Mouse (Mus musculus) layer of hippocampus, adult 2 months (tissue): Measurements from ENCODE around the gene Frat2. TPM values are rescaled to one million over a fixed set of nuclear protein-coding genes. Genes with fewer than 3 reads are reported as not detected.
A peak's percentile ranks its signal among the peaks of the same experiment; 100 is the strongest.
"Not testable (repeated sequence)": the region's sequence is repeated elsewhere in the genome, so short reads cannot be mapped to it uniquely, and the experiment has no call there.

Experiments used
- DNase-seq, 2 experiments: peaks; one replicate each; pipeline ENCODE4 v3.0.0; 2022; ENCODE audit warnings: low spot score in 2 of 2
- H3K27ac ChIP-seq: fragments of 200-600 bp; 2 replicates; pipeline ENCODE4 v1.8.1; 2022
- H3K4me3 ChIP-seq: fragments of 200-600 bp; 2 replicates; pipeline ENCODE4 v1.8.1; 2022; ENCODE audit warnings: mild to moderate bottlenecking
- CTCF ChIP-seq: fragments of 200-600 bp; conservative IDR thresholded peaks from 2 replicates; pipeline ENCODE4 v1.8.1; 2022; ENCODE audit warnings: antibody characterized with exemption, mild to moderate bottlenecking, moderate library complexity
- long read RNA-seq, 2 experiments: library from polyadenylated mRNA; stranded (forward); transcript quantifications; one replicate each; pipeline ENCODE4 v2.0.0; 2021; ENCODE audit warnings: borderline mapping rate in 2 of 2
- total RNA-seq, 2 experiments: library from RNA; stranded (reverse); gene quantifications; 2 replicates each; pipeline ENCODE4 v1.2.3; 2021

The Frat2 gene
- total RNA-seq, result 10 to 100 TPM; 10.7 to 11.7 TPM
- long read RNA-seq, experiment 1, transcript Frat2-201 (1 exons, 2,161 nt), result major isoform, 8 of 8 reads
- long read RNA-seq, experiment 1, partial matches to known transcripts, result 0 of 8 reads
- long read RNA-seq, experiment 1, other reads (novel, unspliced or antisense), result 0 of 8 reads
- long read RNA-seq, experiment 2, transcript Frat2-201 (1 exons, 2,161 nt), result major isoform, 6 of 6 reads
- long read RNA-seq, experiment 2, partial matches to known transcripts, result 0 of 6 reads
- long read RNA-seq, experiment 2, other reads (novel, unspliced or antisense), result 0 of 6 reads

DNA sequence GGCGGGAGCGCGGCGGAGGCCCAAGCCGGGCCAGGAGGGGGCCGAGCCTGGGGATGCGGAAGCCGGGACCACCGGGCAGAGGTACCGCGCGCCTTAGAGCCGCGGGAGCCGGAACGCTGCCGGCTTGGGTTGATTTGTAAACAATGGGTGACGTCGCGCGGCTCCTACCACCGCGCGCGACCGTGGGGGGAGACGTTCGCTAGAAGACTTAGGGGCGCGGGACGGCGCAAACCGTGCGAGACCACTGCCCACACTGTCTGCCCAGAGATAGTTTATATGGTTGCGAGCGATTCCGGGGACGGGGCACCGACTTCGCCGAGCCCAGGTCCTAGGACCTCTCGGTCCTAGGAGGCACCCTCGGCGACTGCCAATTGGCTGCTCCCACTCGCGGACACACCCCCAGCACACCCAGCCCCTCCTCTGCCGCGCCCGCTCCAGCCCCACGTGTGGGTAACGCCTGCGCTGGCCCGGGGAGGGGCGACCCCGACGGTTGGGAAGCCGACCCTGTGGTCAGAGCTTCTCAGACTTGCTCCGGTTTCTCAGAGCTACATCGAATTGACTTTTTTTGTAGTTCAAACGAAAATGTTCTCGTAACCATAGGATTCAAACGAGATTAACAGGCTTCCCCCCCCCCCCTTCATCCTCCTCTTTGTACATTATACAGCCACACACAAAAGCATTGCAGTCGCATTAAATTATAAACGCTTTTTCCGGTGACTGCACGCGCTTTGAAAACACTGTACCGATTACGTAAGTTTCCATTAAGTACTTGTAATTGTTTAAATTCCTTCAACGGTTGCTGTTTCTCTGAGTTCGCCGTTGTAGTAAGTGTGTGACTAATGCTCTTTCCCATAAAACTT, at the start of gene Frat2:
Frat2 (minus strand) TSS at position 141 of the 860 bp plus-strand sequence.
- peak within 1 kb of the TSS; percentile 98 for H3K27ac ChIP-seq
- peak; percentile 81 to 84 for DNase-seq
- H3K4me3 ChIP-seq, result peak within 1 kb of the TSS; percentile 64
- TF ChIP-seq CTCF, result no peak

DNA sequence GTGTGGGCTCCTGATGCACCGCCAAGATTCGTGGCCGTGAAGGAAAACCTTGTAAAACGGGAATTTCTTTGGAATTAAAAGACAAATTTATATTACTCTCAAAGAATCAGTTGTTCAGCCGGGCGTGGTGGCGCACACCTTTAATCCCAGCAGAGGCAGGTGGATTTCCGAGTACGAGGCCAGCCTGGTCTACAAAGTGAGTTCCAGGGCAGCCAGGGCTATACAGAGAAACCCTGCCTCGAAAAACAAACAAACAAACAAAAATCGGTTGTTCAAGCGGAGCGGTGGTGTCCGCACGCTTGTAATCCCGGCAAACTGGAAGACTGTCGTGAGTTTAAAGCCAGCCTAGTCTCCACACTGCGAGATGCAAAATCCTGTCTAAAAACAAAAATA, 48.4 kb upstream of the Frat2 start:
- TF ChIP-seq CTCF, result no peak
- DNase-seq, result no peak
- Histone ChIP-seq H3K4me3 (peak overlapping the region; percentile 94), H3K27ac (peak overlapping the region; percentile 60)

DNA sequence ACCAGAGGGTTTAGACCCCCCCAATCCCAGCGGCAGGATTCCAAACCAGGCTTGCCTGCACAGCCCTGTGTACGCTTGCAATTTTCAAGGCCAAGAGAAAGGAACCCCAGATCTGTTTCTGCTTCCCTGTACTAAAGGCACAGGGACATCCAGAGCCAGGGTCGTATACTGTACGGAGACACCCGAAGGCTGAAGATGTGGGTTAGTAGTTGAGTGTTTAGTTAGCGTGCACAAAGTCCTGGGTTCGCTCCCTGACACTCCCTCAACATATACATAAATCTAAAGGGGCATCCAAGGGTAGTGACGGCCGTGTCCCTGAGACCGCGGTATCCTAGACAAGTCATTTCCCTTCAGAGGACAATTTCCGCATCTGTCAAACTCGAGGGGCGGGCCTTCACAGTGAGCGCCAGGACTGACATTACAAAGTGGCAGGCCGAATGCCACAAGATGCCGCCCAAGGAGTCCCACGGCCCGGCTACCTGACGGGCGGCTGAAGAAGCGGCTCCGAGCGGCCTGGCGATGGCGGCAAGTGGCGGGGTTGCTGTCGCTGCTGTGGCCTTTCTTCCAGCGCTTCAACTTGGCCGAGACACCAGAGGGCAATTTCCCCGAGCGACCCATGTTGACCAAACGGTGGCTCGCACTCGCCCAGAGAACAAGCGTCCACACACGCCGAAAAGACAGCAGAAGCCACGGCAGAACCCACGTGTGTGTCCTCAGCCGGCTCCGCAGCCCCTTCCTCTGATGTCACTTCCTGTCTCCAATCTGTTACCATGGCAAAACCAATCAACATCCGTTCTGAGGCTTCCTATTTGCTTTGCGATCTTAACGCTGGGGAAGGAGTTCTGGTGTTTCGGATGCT, 47.8 kb upstream of the Frat2 start, which contains the start of gene Rrp12:
Rrp12 (minus strand) TSS at position 714 of the 859 bp plus-strand sequence.
- Histone ChIP-seq H3K4me3 (peak within 1 kb of the TSS; percentile 94), H3K27ac (peak within 1 kb of the TSS; percentile 60)
- TF ChIP-seq CTCF, result no peak
- peak; percentile 88 to 91 for DNase-seq

DNA sequence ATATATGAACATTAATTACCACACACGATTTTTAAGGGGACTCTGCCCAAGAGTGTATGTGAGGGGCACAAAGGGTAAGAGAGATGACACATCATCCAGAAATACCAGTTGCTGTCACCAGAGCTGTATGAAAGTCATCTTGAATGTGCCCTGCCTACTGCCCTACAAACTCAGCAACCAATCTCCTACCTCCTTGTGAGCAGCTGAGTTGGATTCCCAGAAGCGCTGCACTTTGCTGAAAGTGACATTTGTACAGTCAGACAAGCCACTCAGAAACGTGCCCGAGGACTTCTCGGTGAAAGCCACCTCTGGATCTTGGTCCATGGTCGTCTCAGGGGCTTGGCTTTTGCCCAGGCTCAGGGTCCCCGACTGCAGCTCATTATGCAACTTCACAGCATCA, 47.0 kb upstream of the Frat2 start:
- no peak overlapping the region for H3K27ac ChIP-seq
- TF ChIP-seq CTCF, result no peak
- no peak for DNase-seq
- peak overlapping the region; percentile 94 for H3K4me3 ChIP-seq

DNA sequence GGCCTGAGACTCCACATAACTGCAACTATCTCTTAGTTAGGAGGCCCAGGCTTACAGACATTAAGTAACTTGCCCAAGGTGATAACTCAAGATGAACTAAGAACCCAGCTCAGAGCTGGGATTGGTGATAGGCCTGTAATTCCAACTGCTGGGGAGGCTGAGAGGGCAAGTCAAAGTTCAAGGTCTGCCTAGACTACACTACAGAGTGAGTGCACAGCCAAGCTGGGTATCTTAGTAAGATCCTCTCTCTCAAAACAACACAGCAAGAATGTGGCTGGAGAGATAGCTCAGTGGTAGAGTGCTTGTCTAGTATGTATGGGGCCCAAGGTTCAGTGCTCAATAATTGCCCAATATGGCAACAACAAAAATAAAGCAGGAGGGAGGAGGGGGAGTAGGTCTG, 40.3 kb upstream of the Frat2 start:
- Histone ChIP-seq H3K4me3 (no peak overlapping the region), H3K27ac (no peak overlapping the region)
- no peak for TF ChIP-seq CTCF
- DNase-seq, result no peak

DNA sequence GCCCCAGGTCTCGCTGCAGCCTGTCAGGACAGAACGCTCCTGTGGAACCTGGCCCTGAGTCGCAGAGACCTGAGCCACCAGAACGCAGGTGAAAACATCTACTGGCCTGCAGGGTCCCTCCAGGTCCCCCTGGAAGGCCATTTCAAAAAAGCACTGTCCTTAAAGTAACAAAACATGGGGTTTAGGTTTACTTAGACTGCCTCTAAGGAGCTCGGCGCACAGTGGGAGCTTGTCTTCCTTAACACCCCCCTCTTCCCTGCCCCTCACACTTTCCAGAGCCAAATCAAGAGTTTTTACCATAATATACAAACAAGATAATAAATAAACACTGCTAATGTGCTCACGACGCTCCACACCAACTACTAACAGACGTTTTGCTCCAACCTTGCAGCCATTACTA, 36.0 kb upstream of the Frat2 start:
- no peak for TF ChIP-seq CTCF
- DNase-seq, result no peak
- Histone ChIP-seq H3K27ac (no peak overlapping the region), H3K4me3 (no peak overlapping the region)

DNA sequence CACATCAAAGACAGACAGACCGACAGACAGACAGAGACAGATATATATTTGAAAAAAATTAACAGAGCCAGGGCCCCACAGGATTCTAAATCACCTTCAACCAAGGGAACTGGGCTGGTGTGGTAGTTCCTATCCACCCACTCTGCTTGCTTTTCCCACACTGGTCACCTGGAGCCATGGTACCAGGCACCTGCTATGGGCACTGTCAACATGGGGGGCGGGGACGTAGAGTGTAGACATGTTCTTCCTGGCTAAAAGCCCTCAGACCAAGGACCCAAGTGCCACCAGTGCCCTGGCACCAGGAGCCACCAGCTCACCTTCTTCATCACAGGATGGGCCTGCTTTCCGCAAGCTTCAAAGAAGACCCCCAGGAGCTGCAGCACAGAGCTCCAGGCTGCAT, 33.9 kb upstream of the Frat2 start:
- no peak for TF ChIP-seq CTCF
- Histone ChIP-seq H3K27ac (no peak overlapping the region), H3K4me3 (no peak overlapping the region)
- no peak for DNase-seq

DNA sequence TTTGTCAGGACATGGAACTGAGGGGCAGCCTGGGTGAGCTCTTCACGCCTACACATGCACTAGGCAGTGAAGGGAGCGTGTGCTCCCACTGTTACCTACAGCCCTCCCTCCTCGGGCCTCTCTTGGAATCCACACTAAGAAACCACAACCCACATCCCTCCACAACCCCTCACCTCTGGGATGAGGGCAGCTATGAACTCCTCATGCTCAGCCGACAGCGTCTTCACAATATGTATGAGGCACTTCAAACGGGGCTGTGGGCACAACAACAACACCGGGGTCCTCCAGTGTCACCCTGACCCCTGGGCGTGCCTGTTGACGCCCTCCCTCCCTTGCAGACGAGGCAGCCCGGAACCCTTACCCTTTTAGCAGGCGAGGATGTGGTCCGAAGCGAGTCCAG, 26.4 kb upstream of the Frat2 start:
- Histone ChIP-seq H3K27ac (no peak overlapping the region), H3K4me3 (no peak overlapping the region)
- DNase-seq, result no peak
- TF ChIP-seq CTCF, result no peak

DNA sequence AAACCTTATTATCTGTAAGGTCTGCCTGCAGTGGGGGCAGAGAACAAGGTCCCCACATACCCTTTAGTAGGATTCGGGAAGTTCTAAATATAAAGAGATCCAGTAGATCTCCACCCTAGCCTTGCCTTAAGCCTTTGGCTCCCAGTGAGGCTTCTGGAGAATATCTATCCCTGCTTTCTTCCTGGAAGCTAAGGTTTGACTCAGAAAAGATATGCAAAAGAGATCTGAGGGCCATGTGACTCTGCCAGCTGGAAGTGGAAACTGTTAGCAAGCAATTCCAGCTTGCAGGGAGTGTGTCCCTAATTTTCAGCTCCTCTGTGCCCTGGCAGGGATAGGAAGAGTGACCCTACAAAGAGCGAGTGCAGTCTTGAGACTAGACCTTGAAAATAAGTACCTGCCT, 24.4 kb upstream of the Frat2 start:
- no peak overlapping the region for H3K4me3 ChIP-seq
- TF ChIP-seq CTCF, result no peak
- H3K27ac ChIP-seq, result peak overlapping the region; percentile 71
- peak in 1 of 2 experiments; percentile 19 for DNase-seq

DNA sequence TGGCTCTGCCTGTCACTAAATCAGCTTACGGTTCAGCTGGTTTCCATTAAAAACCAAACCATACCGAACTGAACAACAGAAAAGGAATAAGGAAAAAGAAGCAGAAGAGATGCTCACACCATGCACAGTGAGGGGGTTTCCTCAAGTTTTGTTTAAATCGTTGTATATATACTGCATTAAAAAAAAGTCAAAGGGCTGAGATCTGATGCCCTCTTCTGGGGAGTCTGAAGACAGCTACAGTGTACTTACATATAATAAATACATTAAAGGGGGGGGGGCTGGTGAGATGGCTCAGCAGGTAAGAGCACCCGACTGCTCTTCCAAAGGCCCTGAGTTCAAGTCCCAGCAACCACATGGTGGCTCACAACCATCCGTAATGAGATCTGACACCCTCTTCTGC, 22.0 kb upstream of the Frat2 start:
- peak overlapping the region; percentile 43 for H3K27ac ChIP-seq
- not testable (repeated sequence) for H3K4me3 ChIP-seq, DNase-seq
- TF ChIP-seq CTCF, result peak; percentile 41

DNA sequence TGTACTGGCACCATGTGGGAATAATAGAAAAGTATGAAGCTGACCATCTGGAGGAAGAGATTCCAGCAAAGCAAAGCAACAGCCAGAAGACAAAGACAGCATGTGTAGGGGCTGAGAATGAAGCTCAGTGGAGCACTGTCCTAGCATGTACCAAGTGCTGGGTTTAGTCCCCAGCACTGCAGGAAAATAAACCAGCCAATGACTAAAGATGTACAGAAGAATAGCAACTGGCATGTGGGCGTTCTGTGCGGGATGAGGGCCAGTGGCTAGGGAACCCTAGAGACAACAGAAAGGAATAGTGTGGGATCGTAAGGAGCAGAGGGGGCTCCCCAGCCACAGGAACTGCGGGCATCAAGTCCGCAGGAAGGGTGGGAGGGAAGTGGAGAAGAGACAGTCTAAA, 21.4 kb upstream of the Frat2 start:
- DNase-seq, result no peak
- Histone ChIP-seq H3K4me3 (no peak overlapping the region), H3K27ac (peak overlapping the region; percentile 43)
- TF ChIP-seq CTCF, result no peak

DNA sequence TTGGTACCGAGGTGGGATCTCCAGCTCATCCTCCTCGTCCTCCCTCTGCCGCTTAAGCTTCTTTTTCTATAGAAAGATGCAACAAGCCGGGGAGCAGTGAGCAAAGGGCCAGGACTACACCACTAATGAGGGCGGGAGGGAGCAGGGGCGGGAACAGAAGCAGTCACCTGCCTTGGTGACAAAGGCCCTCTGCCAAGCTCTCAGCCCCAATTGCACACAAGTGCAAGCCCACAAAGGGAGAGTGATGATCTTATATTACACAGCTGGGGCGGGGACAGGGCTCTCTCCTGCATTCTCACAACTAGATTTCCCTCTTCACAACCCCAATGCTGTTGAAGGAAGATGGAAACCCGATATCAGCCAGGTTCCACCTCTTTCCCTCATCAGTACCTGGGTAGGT, 18.8 kb upstream of the Frat2 start:
- no peak overlapping the region for H3K4me3 ChIP-seq
- H3K27ac ChIP-seq, result no peak overlapping the region
- DNase-seq, result no peak
- TF ChIP-seq CTCF, result no peak
